In the genomic region with DNA sequence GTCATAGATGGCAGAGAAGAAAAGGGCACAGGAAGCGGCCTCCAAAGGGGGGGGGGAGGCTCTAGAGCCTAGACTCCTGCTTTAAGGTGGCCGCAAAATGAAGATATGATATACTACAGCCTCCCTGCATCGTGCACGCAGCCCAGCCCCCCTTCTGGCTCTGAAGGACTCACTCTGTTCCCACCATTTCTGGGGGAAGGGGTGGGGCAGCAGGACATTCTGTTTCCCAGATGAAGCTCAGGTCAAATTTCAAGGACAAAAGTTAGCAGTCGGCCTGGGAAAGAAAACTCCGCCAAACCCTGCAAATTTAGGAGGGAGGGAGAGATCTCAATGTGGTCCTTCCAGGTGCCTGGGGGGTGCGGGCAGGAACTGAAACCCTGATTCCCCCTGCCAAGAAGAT, we compare ENCODE assay signal across 16 mouse cellular contexts. TPM values are rescaled to one million over a fixed set of nuclear protein-coding genes. Genes with fewer than 3 reads are reported as not detected.
A peak's percentile ranks its signal among the peaks of the same experiment; 100 is the strongest.
DNase-seq lines count a peak whose midpoint lies in the region; ATAC-seq and TF ChIP-seq lines count a peak whose summit lies in the region.
"Had no signal": no experiment of that assay in that cellular context is flagged by ENCODE, and none has a peak within 500 bp of the region (broad histone marks: within the 10 kb centered on the region; RNA-seq: fewer than 3 reads in every experiment).

No protein-coding gene starts in this region.

- 31% methylated on average over 7 of the region's 7 CpGs for WGBS in forebrain, postnatal 0 days
- 33% methylated on average over 7 of the region's 7 CpGs for WGBS in midbrain, embryonic 14.5 days
- 28% methylated on average over 7 of the region's 7 CpGs for WGBS in lung, adult 2 months

- peaks cover 43% of the 10 kb centered on the region for H3K4me1 ChIP-seq in E14TG2a.4 (replicated peaks; ENCODE audit: low read depth, low read length)
- H3K4me1 ChIP-seq in forebrain, postnatal 0 days (ENCODE audit: insufficient read depth): peaks cover 25% of the 10 kb centered on the region
- H3K4me1 ChIP-seq in midbrain, embryonic 14.5 days (ENCODE audit: control insufficient read depth, insufficient read depth, low read length): peaks cover 17% of the 10 kb centered on the region
- H3K4me1 ChIP-seq in lung, adult 2 months (ENCODE audit: control insufficient read depth, insufficient read depth, low read length): no peaks in the 10 kb centered on the region

- H3K27me3 ChIP-seq in E14TG2a.4 (ENCODE audit: insufficient read depth, low read length): peaks cover 40% of the 10 kb centered on the region
- H3K27me3 ChIP-seq in forebrain, postnatal 0 days (ENCODE audit: insufficient read depth, low read length): no peaks in the 10 kb centered on the region
- H3K27me3 ChIP-seq in midbrain, embryonic 14.5 days (ENCODE audit: control insufficient read depth, insufficient read depth, low read length): peaks cover 6% of the 10 kb centered on the region; the same call in 1 of the 2 replicates

- peak overlapping the region; percentile 42 for H3K4me2 ChIP-seq in forebrain, postnatal 0 days (ENCODE audit: low read depth)
- H3K4me2 ChIP-seq in midbrain, embryonic 14.5 days (ENCODE audit: low read length): peak overlapping the region; percentile 43
- H3K4me2 ChIP-seq: lung, embryonic 14.5 days had no signal

- H3K9ac ChIP-seq in forebrain, postnatal 0 days: peak overlapping the region; percentile 23
- H3K9ac ChIP-seq in midbrain, embryonic 14.5 days (replicated peaks; ENCODE audit: low read length): no peak overlapping the region
- H3K9ac ChIP-seq: lung, embryonic 14.5 days had no signal

- TF ChIP-seq CTCF in E14TG2a.4 (conservative IDR thresholded peaks at IDR 0.05; ENCODE audit: low read length): no peak
- no peak for TF ChIP-seq CTCF in forebrain, postnatal 0 days (IDR thresholded peaks at IDR 0.05; ENCODE audit: low read depth)
- TF ChIP-seq CTCF in lung, adult 2 months (IDR thresholded peaks at IDR 0.05; ENCODE audit: insufficient read depth, low read length): no peak

- H3K9me3 ChIP-seq in E14TG2a.4 (ENCODE audit: low read length): no peaks in the 10 kb centered on the region
- no peaks in the 10 kb centered on the region for H3K9me3 ChIP-seq in forebrain, postnatal 0 days (ENCODE audit: low read length)
- H3K9me3 ChIP-seq in midbrain, embryonic 14.5 days (ENCODE audit: control insufficient read depth, low read length): no peaks in the 10 kb centered on the region

- intact Hi-C loops in heart, postnatal 10 days (cut with DNase I): no loop called here

- H3K27ac ChIP-seq in forebrain, postnatal 0 days (ENCODE audit: low read depth, low read length): peak overlapping the region; percentile 77
- peak overlapping the region; percentile 47 for H3K27ac ChIP-seq in midbrain, embryonic 14.5 days (replicated peaks; ENCODE audit: low read depth, low read length)

- H3K4me3 ChIP-seq in E14TG2a.4 (replicated peaks; ENCODE audit: low read length): 0 out of 2 replicates have a peak overlapping the region, but pooled peaks have one; percentile 7
- peak overlapping the region; percentile 17; the same call in 1 of the 2 replicates for H3K4me3 ChIP-seq in forebrain, postnatal 0 days (ENCODE audit: low read depth, low read length)
- H3K4me3 ChIP-seq in midbrain, embryonic 14.5 days (replicated peaks; ENCODE audit: low read depth, low read length): peak overlapping the region; percentile 1; the same call in 1 of the 2 replicates
- H3K4me3 ChIP-seq in lung, adult 2 months (replicated peaks; ENCODE audit: extremely low read depth, low read depth, low read length): no peak overlapping the region

- no peaks in the 10 kb centered on the region for H3K36me3 ChIP-seq in E14TG2a.4 (ENCODE audit: insufficient read depth, low read length)
- H3K36me3 ChIP-seq in forebrain, postnatal 0 days (ENCODE audit: insufficient read depth): no peaks in the 10 kb centered on the region
- no peaks in the 10 kb centered on the region for H3K36me3 ChIP-seq in midbrain, embryonic 14.5 days (ENCODE audit: control insufficient read depth, insufficient read depth, low read length)

- peak; percentile 24 to 38 for DNase-seq in cerebellum, postnatal 10 days
- no peak for DNase-seq in forebrain, postnatal 0 days
- DNase-seq in midbrain, embryonic 14.5 days: no peak
- DNase-seq in lung, adult 2 months: no peak
- DNase-seq in kidney, adult 18-20 months: no peak
- DNase-seq in heart, postnatal 10 days: no peak
- DNase-seq: adrenal gland, adult 2 months; heart, postnatal 36 days; kidney, adult 11 months; liver; lung, embryonic 14.5 days; spleen, adult 18-20 months had no signal

- ATAC-seq in cerebellum, adult (ENCODE audit: insufficient number of reproducible peaks, low FRiP score, low TSS enrichment): no peak
- peak; percentile 8; the same call in 1 of the 2 replicates for ATAC-seq in forebrain, postnatal 0 days
- ATAC-seq in midbrain, embryonic 14.5 days (ENCODE audit: low FRiP score, low TSS enrichment): no peak
- ATAC-seq: Patski had no signal

- no peak for TF ChIP-seq POLR2A in lung, adult 2 months (IDR thresholded peaks at IDR 0.05; ENCODE audit: borderline replicate concordance, extremely low read depth, low read depth, low read length)

RNA-seq across cellular contexts. Expression of a gene that starts 4.8 kb away (rescaled TPM):
- total RNA-seq in forebrain, postnatal 0 days (2014; rRNA removed): 53.8 and 59.1 TPM in 2 replicates
- polyA plus RNA-seq in forebrain, postnatal 0 days (2015; fragmentation: Nextera tagmentation; extraction: Ambion mirVana): 9.5 and 16.3 TPM in 2 replicates
- polyA plus RNA-seq in midbrain, embryonic 14.5 days (2014; fragmentation: Nextera tagmentation; extraction: Ambion mirVana): 6.2 and 11.8 TPM in 2 replicates
- 0.11 and 0.19 TPM in 2 replicates for polyA plus RNA-seq in lung, adult 2 months (2012; rRNA removed)
- total RNA-seq in heart, postnatal 10 days (2021): under 1 TPM; 0.17 to 0.27 TPM
- total RNA-seq: granulocyte monocyte progenitor cell, adult 5-6 weeks had no signal
- polyA plus RNA-seq: Patski had no signal

Comparison
In these comparisons a context has a peak if more than half of its experiments do, and no peak if none do; other contexts are left out.
1. DNase-seq: peak in cerebellum, postnatal 10 days (2 of 2); none in forebrain, postnatal 0 days (single experiment), midbrain, embryonic 14.5 days (single experiment), lung, adult 2 months (single experiment), kidney, adult 18-20 months (single experiment) and heart, postnatal 10 days (0 of 2).